Mouse (Mus musculus) adrenal gland, postnatal 4 days (tissue): ENCODE results near the gene Notch3. TPM values are rescaled to one million over a fixed set of nuclear protein-coding genes. Genes with fewer than 3 reads are reported as not detected.
"Not testable (repeated sequence)": the region's sequence is repeated elsewhere in the genome, so short reads cannot be mapped to it uniquely, and the experiment has no call there.

ENCODE experiments used
- DNase-seq, 2 experiments: peaks; one replicate each; pipeline ENCODE4 v3.0.0; 2021 to 2022; ENCODE audit warnings: low spot score in 2 of 2, mixed read lengths in 2 of 2
- total RNA-seq, 2 experiments: library from RNA; stranded (reverse); gene quantifications; 2 replicates each; pipeline ENCODE4 v1.2.3; 2021

Notch3 gene
- total RNA-seq, 2 experiments from 2014 or later: 24.4 to 26.7 TPM

GRCm38 (mm10) chr17:32119196-32119595 is 47.5 kb downstream of the Notch3 start:
- no peak for DNase-seq

GRCm38 (mm10) chr17:32118484-32118883 is 48.2 kb downstream of the Notch3 start:
- no peak for DNase-seq

GRCm38 (mm10) chr17:32117872-32118421 is 48.7 kb downstream of the Notch3 start:
- not testable (repeated sequence) for DNase-seq

GRCm38 (mm10) chr17:32117287-32117871 is 49.3 kb downstream of the Notch3 start:
- DNase-seq: peak in 1 of 2 experiments; percentile 50

- DNase-seq: no peak
Observed at GRCm38 (mm10) chr17:32116586-32117286, 49.9 kb downstream of the Notch3 start.

- not testable (repeated sequence) for DNase-seq
Observed at GRCm38 (mm10) chr17:32114486-32114885, 52.2 kb downstream of the Notch3 start.

- peak in 1 of 2 experiments; percentile 58 for DNase-seq
Observed at GRCm38 (mm10) chr17:32113523-32114421, 52.9 kb downstream of the Notch3 start.

- no peak for DNase-seq
Observed at GRCm38 (mm10) chr17:32113255-32113522, 53.5 kb downstream of the Notch3 start.

- no peak for DNase-seq
Observed at GRCm38 (mm10) chr17:32112434-32113254, 54.0 kb downstream of the Notch3 start.

- DNase-seq: no peak
Observed at GRCm38 (mm10) chr17:32110980-32111780, 55.5 kb downstream of the Notch3 start.

- peak in 1 of 2 experiments; percentile 60 for DNase-seq
Observed at GRCm38 (mm10) chr17:32110424-32110823, 56.2 kb downstream of the Notch3 start.

- no peak for DNase-seq
Observed at GRCm38 (mm10) chr17:32109201-32109940, 57.3 kb downstream of the Notch3 start.

- DNase-seq: not testable (repeated sequence)
Observed at GRCm38 (mm10) chr17:32108320-32109011, 58.2 kb downstream of the Notch3 start.

- no peak for DNase-seq
Observed at GRCm38 (mm10) chr17:32107877-32108276, 58.8 kb downstream of the Notch3 start.

- no peak for DNase-seq
Observed at GRCm38 (mm10) chr17:32106358-32106757, 60.3 kb downstream of the Notch3 start.

GRCm38 (mm10) chr17:32103054-32103453 is 63.6 kb downstream of the Notch3 start:
- no peak for DNase-seq

GRCm38 (mm10) chr17:32099943-32100586 is 66.6 kb downstream of the Notch3 start:
- DNase-seq: peak in 1 of 2 experiments; percentile 60

- no peak for DNase-seq
Observed at GRCm38 (mm10) chr17:32099574-32099942, 67.1 kb downstream of the Notch3 start.
